Mouse (Mus musculus): ENCODE measurements around the gene Drd3. TPM values are rescaled to one million over a fixed set of nuclear protein-coding genes. Genes with fewer than 3 reads are reported as not detected.

Drd3 gene
- not detected in 2 replicates for polyA plus RNA-seq (2015; fragmentation: Nextera tagmentation; extraction: Ambion mirVana)

DNA sequence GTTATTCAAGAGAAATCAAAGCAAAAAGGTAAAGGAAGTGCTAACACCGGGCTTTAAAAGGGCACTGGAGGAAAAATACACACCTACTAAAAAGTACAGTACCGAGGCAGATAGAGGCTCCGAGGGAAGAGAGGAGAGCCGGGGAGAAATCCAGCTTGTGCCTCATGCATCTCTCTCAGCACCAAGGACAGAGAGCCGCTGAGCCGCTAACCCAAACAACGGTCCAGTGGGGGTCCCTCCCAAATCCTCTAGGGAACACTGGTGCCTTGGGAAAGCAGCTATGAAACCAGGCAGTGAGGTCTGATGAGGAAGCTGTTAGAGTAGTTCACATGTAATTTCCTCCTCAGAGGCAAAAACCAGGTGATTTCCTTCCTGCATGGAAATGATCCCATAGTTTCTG is at the start of gene Drd3:
Gene Drd3, plus strand, starts transcription at position 276 of the 400 bp plus-strand sequence.
- WGBS: 23% methylated on average over 7 of the region's 7 CpGs
- ATAC-seq (ENCODE audit: low read depth): no peak
- Histone ChIP-seq H3K4me1 (replicated peaks) (no peaks in the 10 kb centered on the region; the same call in 1 of the 2 replicates), H3K27me3 (no peaks in the 10 kb centered on the region), H3K27ac (replicated peaks) (no peak within 1 kb of the TSS), H3K4me3 (no peak within 1 kb of the TSS), H3K9me3 (no peaks in the 10 kb centered on the region), H3K9ac (no peak within 1 kb of the TSS), H3K4me2 (no peak within 1 kb of the TSS), H3K36me3 (no peaks in the 10 kb centered on the region)

- Histone ChIP-seq H3K36me3 (no peaks in the 10 kb centered on the region), H3K4me2 (peak overlapping the region; percentile 47), H3K27ac (replicated peaks) (peak overlapping the region; percentile 78), H3K4me1 (replicated peaks) (peaks cover 23% of the 10 kb centered on the region), H3K9ac (peak overlapping the region; percentile 39; the same call in 1 of the 2 replicates), H3K27me3 (no peaks in the 10 kb centered on the region), H3K9me3 (no peaks in the 10 kb centered on the region), H3K4me3 (peak overlapping the region; percentile 18)
- WGBS: 29% methylated on average over 13 of the region's 13 CpGs
- ATAC-seq (ENCODE audit: low read depth): peak; percentile 53
Measured at GRCm38 (mm10) chr16:43708335-43709061, 45.3 kb upstream of the Drd3 start.

GRCm38 (mm10) chr16:43709062-43709413 is 44.8 kb upstream of the Drd3 start:
- no peaks in the 10 kb centered on the region for H3K27me3 ChIP-seq
- H3K4me2 ChIP-seq: peak overlapping the region; percentile 47
- H3K9ac ChIP-seq: peak overlapping the region; percentile 39; the same call in 1 of the 2 replicates
- peak; percentile 86 for ATAC-seq (ENCODE audit: low read depth)
- H3K36me3 ChIP-seq: no peaks in the 10 kb centered on the region
- H3K9me3 ChIP-seq: no peaks in the 10 kb centered on the region
- peak overlapping the region; percentile 18 for H3K4me3 ChIP-seq
- H3K4me1 ChIP-seq (replicated peaks): peaks cover 23% of the 10 kb centered on the region
- 48% methylated on average over 15 of the region's 15 CpGs for WGBS
- peak overlapping the region; percentile 78 for H3K27ac ChIP-seq (replicated peaks)

DNA sequence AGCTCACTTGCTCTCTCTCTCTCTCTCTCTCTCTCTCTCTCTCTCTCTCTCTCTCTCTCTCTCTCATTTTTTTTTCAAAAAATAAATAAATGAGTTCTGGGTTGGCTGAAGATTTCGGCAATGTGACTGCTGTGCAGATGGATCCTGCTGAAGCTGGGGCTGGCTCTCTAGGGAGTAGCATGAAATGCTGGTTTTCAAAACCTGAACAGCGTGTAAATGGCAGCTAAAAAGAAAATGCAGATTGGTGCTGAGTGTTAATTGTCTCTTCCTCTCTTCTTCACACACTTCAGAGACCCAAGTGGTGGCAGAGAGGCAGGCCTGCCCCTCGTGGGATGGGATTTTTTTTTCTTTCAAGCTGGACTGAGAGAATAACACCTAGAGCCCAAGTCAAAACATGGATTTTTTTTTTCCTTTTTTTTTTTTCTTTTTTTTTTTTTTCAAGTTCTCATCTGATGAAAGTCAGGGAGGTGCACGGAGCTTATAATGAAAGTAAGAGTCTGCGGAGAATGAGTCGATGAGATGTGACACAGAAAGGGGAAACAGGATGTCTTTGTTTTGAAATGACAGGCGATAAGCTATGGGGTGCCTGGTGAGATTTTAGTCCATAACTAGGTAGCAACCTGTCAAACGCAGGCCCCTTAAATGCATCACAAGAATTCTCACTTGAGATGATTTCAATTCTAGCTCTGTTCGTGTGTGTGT is 44.2 kb upstream of the Drd3 start:
- Histone ChIP-seq H3K27me3 (no peaks in the 10 kb centered on the region), H3K4me3 (peak overlapping the region; percentile 18), H3K4me1 (replicated peaks) (peaks cover 23% of the 10 kb centered on the region), H3K9ac (0 out of 2 replicates have a peak overlapping the region, but pooled peaks have one; percentile 39), H3K4me2 (peak overlapping the region; percentile 47), H3K36me3 (no peaks in the 10 kb centered on the region), H3K27ac (replicated peaks) (peak overlapping the region; percentile 78), H3K9me3 (no peaks in the 10 kb centered on the region)
- 39% methylated on average over 9 of the region's 9 CpGs for WGBS
- ATAC-seq (ENCODE audit: low read depth): peak; percentile 77

DNA sequence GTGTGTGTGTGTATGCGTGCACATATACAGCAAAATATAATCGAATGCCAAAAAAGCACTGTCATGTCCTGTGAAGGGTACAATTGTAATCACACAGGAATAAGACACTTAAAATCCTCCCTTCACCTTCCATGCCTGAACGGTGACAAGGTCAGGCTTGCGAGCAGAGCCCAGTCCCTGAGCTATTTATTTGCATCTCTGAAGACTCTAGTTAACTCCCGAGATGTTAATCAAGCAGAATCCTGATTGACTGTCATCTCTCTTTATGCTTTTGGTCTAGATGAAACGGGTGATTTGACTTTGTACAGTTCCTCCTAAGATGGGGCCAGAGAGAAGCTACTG is 43.7 kb upstream of the Drd3 start:
- Histone ChIP-seq H3K4me1 (replicated peaks) (peaks cover 23% of the 10 kb centered on the region), H3K9me3 (no peaks in the 10 kb centered on the region), H3K36me3 (no peaks in the 10 kb centered on the region), H3K27ac (replicated peaks) (0 out of 2 replicates have a peak overlapping the region, but pooled peaks have one; percentile 78), H3K4me2 (peak overlapping the region; percentile 47; the same call in 1 of the 2 replicates), H3K4me3 (no peak overlapping the region), H3K27me3 (no peaks in the 10 kb centered on the region), H3K9ac (no peak overlapping the region)
- WGBS: 54% methylated on average over 6 of the region's 6 CpGs
- ATAC-seq (ENCODE audit: low read depth): no peak

DNA sequence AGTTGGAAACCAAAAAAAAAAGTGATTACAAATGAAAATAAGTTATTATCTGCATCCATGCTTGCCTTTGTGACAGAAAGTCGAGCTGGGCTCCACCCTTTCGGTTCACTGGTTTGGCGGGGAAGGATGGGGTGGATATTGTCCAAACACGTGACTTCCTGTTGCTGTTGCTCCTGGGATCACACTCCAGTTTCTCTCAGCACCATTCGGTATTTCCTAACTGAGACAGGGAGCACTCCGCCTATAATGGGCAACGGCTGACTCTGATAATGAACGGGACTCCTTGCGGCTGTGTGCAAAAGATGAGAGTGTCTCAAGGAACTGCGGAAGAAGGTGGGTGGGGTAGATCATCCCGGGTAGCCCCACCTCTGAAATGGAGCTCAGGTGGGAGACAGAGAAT is 43.2 kb upstream of the Drd3 start:
- H3K27ac ChIP-seq (replicated peaks): no peak overlapping the region
- no peaks in the 10 kb centered on the region for H3K27me3 ChIP-seq
- H3K4me3 ChIP-seq: no peak overlapping the region
- H3K4me1 ChIP-seq (replicated peaks): peaks cover 23% of the 10 kb centered on the region
- ATAC-seq (ENCODE audit: low read depth): no peak
- no peak overlapping the region for H3K4me2 ChIP-seq
- 89% methylated on average over 11 of the region's 11 CpGs for WGBS
- no peaks in the 10 kb centered on the region for H3K9me3 ChIP-seq
- no peaks in the 10 kb centered on the region for H3K36me3 ChIP-seq
- H3K9ac ChIP-seq: no peak overlapping the region

DNA sequence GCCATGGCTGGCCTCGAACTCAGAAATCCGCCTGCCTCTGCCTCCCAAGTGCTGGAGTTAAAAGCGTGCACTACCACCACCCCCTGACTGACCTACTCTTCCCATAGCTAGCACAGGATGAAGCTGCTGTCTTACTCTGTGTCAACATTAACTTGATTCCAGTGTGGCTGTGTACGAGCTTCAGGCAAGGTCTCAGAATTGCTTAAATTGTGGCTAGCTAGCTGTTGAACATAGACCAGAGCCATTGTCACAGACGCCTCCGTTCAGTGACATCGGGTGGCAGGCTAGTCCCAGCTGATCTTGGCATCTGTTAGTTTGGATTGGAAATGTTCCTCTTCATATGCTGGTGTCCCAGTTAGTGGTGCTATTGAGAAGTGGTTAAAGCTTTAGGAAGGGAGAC is 42.5 kb upstream of the Drd3 start:
- H3K27ac ChIP-seq (replicated peaks): no peak overlapping the region
- H3K27me3 ChIP-seq: no peaks in the 10 kb centered on the region
- H3K4me2 ChIP-seq: no peak overlapping the region
- no peaks in the 10 kb centered on the region for H3K9me3 ChIP-seq
- no peak overlapping the region for H3K4me3 ChIP-seq
- no peak for ATAC-seq (ENCODE audit: low read depth)
- peaks cover 23% of the 10 kb centered on the region for H3K4me1 ChIP-seq (replicated peaks)
- H3K9ac ChIP-seq: no peak overlapping the region
- no peaks in the 10 kb centered on the region for H3K36me3 ChIP-seq
- 95% methylated on average over 7 of the region's 7 CpGs for WGBS

DNA sequence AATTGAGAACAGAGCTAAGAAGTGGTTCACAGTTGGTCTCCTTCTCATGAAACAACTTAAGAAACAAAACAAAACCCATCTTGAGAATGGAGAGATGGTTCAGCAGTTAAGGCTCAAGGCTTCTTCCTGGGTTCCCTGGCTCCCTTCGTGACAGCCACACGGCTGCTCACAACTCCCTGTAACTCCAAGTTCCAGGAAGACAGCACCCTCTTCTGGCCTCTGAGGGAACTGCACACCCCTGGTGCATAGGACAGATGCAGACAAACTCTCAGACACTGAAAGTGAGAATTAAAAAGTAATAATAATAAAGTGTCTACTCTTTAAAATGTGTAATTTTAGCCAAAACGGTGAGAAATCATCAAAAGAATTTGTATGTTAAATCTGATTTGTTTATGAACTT is 29.4 kb upstream of the Drd3 start:
- Histone ChIP-seq H3K27me3 (no peaks in the 10 kb centered on the region), H3K9me3 (0 out of 2 replicates have a peak, but pooled peaks cover 2% of the 10 kb centered on the region), H3K4me1 (replicated peaks) (no peaks in the 10 kb centered on the region), H3K4me3 (no peak overlapping the region), H3K36me3 (no peaks in the 10 kb centered on the region), H3K9ac (no peak overlapping the region), H3K27ac (replicated peaks) (no peak overlapping the region), H3K4me2 (no peak overlapping the region)
- WGBS: 66% methylated on average over 3 of the region's 3 CpGs
- ATAC-seq (ENCODE audit: low read depth): no peak

DNA sequence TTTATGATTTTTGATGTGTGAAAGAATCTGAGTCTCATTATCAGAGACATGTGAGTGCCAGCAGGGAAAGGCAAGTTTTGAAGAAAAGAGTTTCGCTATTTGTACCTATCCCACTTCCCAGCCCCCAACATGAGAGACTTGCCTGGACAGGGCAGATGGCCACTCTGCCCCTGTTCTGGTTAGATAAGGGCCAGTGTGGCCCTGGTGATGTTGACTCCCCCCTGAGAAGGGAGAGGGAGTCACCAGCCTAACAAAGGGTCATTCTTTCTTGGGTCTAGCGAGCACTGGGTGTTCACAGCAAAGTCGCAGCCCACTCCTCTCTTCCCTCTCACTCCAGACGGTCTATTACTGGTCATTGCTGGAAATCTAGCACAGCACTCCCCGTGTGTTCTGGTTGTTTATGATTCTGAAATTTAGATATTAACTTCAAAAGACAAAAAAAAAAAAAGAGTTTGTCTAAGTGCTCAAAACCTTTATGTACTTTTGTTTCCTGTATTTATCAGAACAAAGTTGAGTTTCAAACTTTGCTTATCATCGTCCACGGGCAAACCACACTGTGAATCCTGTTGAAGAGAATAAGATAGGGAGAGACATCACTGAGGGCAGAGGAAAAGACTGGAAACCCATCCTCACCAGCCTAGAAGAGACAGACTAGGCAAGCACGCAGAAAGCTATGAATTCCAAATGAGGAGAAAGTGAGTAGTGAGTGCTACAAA is 24.2 kb upstream of the Drd3 start:
- Histone ChIP-seq H3K36me3 (no peaks in the 10 kb centered on the region), H3K27me3 (no peaks in the 10 kb centered on the region), H3K4me2 (no peak overlapping the region), H3K27ac (replicated peaks) (no peak overlapping the region), H3K9me3 (no peaks in the 10 kb centered on the region), H3K4me1 (replicated peaks) (no peaks in the 10 kb centered on the region; the same call in 1 of the 2 replicates), H3K4me3 (no peak overlapping the region), H3K9ac (no peak overlapping the region)
- no peak for ATAC-seq (ENCODE audit: low read depth)
- 88% methylated on average over 8 of the region's 8 CpGs for WGBS

- 90% methylated on average over 4 of the region's 4 CpGs for WGBS
- H3K9me3 ChIP-seq: no peaks in the 10 kb centered on the region
- H3K27me3 ChIP-seq: no peaks in the 10 kb centered on the region
- no peak overlapping the region for H3K27ac ChIP-seq (replicated peaks)
- H3K4me3 ChIP-seq: no peak overlapping the region
- no peaks in the 10 kb centered on the region; the same call in 1 of the 2 replicates for H3K4me1 ChIP-seq (replicated peaks)
- H3K4me2 ChIP-seq: no peak overlapping the region
- no peak overlapping the region for H3K9ac ChIP-seq
- H3K36me3 ChIP-seq: no peaks in the 10 kb centered on the region
- no peak for ATAC-seq (ENCODE audit: low read depth)
Measured at GRCm38 (mm10) chr16:43730281-43730680, 23.5 kb upstream of the Drd3 start.

GRCm38 (mm10) chr16:43732496-43732895 is 21.3 kb upstream of the Drd3 start:
- H3K27ac ChIP-seq (replicated peaks): no peak overlapping the region
- H3K4me3 ChIP-seq: no peak overlapping the region
- WGBS: 81% methylated on average over 10 of the region's 10 CpGs
- H3K27me3 ChIP-seq: no peaks in the 10 kb centered on the region
- no peaks in the 10 kb centered on the region; the same call in 1 of the 2 replicates for H3K4me1 ChIP-seq (replicated peaks)
- H3K9me3 ChIP-seq: no peaks in the 10 kb centered on the region
- ATAC-seq (ENCODE audit: low read depth): no peak
- H3K4me2 ChIP-seq: no peak overlapping the region
- H3K9ac ChIP-seq: no peak overlapping the region
- H3K36me3 ChIP-seq: no peaks in the 10 kb centered on the region

DNA sequence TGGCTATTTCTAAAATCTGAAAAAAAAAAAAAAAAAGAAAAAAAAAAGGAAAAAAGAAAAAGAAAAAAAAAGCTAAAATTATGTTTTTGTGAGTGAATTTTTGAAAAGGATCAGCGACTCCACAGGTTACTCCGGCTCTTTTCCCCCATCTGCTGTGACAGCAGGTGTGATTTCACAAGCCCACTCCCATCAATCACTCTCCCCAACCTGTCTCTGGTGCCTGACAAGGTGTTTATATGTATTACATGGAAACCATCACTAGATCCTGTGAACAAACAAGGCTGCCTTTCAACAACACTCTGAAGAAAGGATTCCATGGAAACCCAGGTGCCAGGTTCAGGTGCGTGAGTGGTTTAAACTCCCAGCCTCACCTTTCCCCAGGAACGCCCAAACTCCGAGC is 20.9 kb upstream of the Drd3 start:
- Histone ChIP-seq H3K27me3 (no peaks in the 10 kb centered on the region), H3K4me3 (no peak overlapping the region), H3K4me2 (no peak overlapping the region), H3K27ac (replicated peaks) (no peak overlapping the region), H3K36me3 (no peaks in the 10 kb centered on the region), H3K4me1 (replicated peaks) (no peaks in the 10 kb centered on the region; the same call in 1 of the 2 replicates), H3K9me3 (no peaks in the 10 kb centered on the region), H3K9ac (no peak overlapping the region)
- WGBS: 90% methylated on average over 5 of the region's 5 CpGs
- no peak for ATAC-seq (ENCODE audit: low read depth)

All from neural tube, embryonic 13.5 days (tissue).